Mouse (Mus musculus) urinary bladder, adult 2 months (tissue): Measurements from ENCODE around the gene Hoxa7. TPM values are rescaled to one million over a fixed set of nuclear protein-coding genes. Genes with fewer than 3 reads are reported as not detected.
A peak's percentile ranks its signal among the peaks of the same experiment; 100 is the strongest.

Source experiments
- DNase-seq: peaks from one replicate; pipeline ENCODE4 v3.0.0; 2022; ENCODE audit warnings: low spot score
- polyA plus RNA-seq: library from polyadenylated mRNA; depleted of rRNA; stranded (reverse); fragments of >200 nt; gene quantifications from 2 replicates; pipeline ENCODE4 v1.2.3, GENCODE M21; 2012

Gene Hoxa7
- polyA plus RNA-seq, 1 experiment: 27.6 TPM

- DNase-seq: peak; percentile 40
These were observed 18.2 kb upstream of the Hoxa7 start for GRCm38 (mm10) chr6:52239625-52240388.

GRCm38 (mm10) chr6:52238976-52239375 is 17.3 kb upstream of the Hoxa7 start:
- peak; percentile 28 for DNase-seq

GRCm38 (mm10) chr6:52238155-52238545 is 16.5 kb upstream of the Hoxa7 start:
- DNase-seq: peak; percentile 28

GRCm38 (mm10) chr6:52237346-52238154 is 15.9 kb upstream of the Hoxa7 start:
- DNase-seq: peak; percentile 32

GRCm38 (mm10) chr6:52236806-52237205 is 15.2 kb upstream of the Hoxa7 start:
- DNase-seq: peak; percentile 26

- peak; percentile 23 for DNase-seq
These were observed 14.2 kb upstream of the Hoxa7 start for GRCm38 (mm10) chr6:52235866-52236265.

- DNase-seq: no peak
These were observed 13.6 kb upstream of the Hoxa7 start for GRCm38 (mm10) chr6:52235267-52235666.

GRCm38 (mm10) chr6:52234428-52235140 is 12.9 kb upstream of the Hoxa7 start:
- DNase-seq: peak; percentile 72

- peak; percentile 83 for DNase-seq
These were observed 12.1 kb upstream of the Hoxa7 start for GRCm38 (mm10) chr6:52233546-52234427.

GRCm38 (mm10) chr6:52232984-52233545 is 11.4 kb upstream of the Hoxa7 start:
- peak; percentile 54 for DNase-seq

GRCm38 (mm10) chr6:52232568-52232965 is 10.9 kb upstream of the Hoxa7 start:
- DNase-seq: peak; percentile 41

GRCm38 (mm10) chr6:52231885-52232567 is 10.4 kb upstream of the Hoxa7 start:
- DNase-seq: peak; percentile 46

- DNase-seq: peak; percentile 59
These were observed 9.0 kb upstream of the Hoxa7 start, which contains the start of gene Hoxa9 for GRCm38 (mm10) chr6:52230516-52231165. Hoxa9 (minus strand) TSS chr6:52231089.

- peak; percentile 74 for DNase-seq
These were observed 8.1 kb upstream of the Hoxa7 start for GRCm38 (mm10) chr6:52229558-52230416.

GRCm38 (mm10) chr6:52228475-52229465 is 7.1 kb upstream of the Hoxa7 start:
- peak; percentile 66 for DNase-seq

GRCm38 (mm10) chr6:52227470-52228222 is 6.0 kb upstream of the Hoxa7 start:
- DNase-seq: peak; percentile 31
